Mouse (Mus musculus) thymus, adult 2 months (tissue): ENCODE measurements around the gene Tgm7.

Experiments used
- CTCF ChIP-seq: fragments of 200-500 bp; IDR thresholded peaks from 2 replicates; pipeline ENCODE4 v1.5.1; 2012; ENCODE audit warnings: mild to moderate bottlenecking, control low read depth, low read length, moderate library complexity, borderline replicate concordance; ENCODE audit not compliant: control insufficient read depth, poor library complexity, insufficient read depth; ENCODE audit errors: extremely low read depth
- POLR2A ChIP-seq: fragments of 200-500 bp; IDR thresholded peaks from 2 replicates; pipeline ENCODE4 v1.6.1; 2012; ENCODE audit warnings: mild to moderate bottlenecking, low read length, control low read depth, moderate library complexity; ENCODE audit not compliant: control insufficient read depth, poor library complexity, insufficient read depth; ENCODE audit errors: extremely low read depth

GRCm38 (mm10) chr2:121067116-121067515 lies 42.5 kb downstream of the Tgm7 start:
- TF ChIP-seq CTCF (no peak), POLR2A (no peak)
